Mouse (Mus musculus) layer of hippocampus, adult 2 months (tissue): Measurements from ENCODE around the gene Aqp2. TPM values are rescaled to one million over a fixed set of nuclear protein-coding genes. Genes with fewer than 3 reads are reported as not detected.

Source experiments
- DNase-seq, 2 experiments: peaks; one replicate each; pipeline ENCODE4 v3.0.0; 2022; ENCODE audit warnings: low spot score in 2 of 2
- H3K27ac ChIP-seq: fragments of 200-600 bp; 2 replicates; pipeline ENCODE4 v1.8.1; 2022
- H3K4me3 ChIP-seq: fragments of 200-600 bp; 2 replicates; pipeline ENCODE4 v1.8.1; 2022; ENCODE audit warnings: mild to moderate bottlenecking
- CTCF ChIP-seq: fragments of 200-600 bp; conservative IDR thresholded peaks from 2 replicates; pipeline ENCODE4 v1.8.1; 2022; ENCODE audit warnings: antibody characterized with exemption, mild to moderate bottlenecking, moderate library complexity
- total RNA-seq, 2 experiments: library from RNA; stranded (reverse); gene quantifications; 2 replicates each; pipeline ENCODE4 v1.2.3; 2021

Gene Aqp2
- total RNA-seq, 2 experiments from 2014 or later = not detected

GRCm38 (mm10) chr15:99568682-99569081 lies 10.2 kb upstream of the Aqp2 start:
- DNase-seq = no peak
- Histone ChIP-seq H3K27ac (no peak overlapping the region), H3K4me3 (no peak overlapping the region)
- TF ChIP-seq CTCF = no peak

DNA sequence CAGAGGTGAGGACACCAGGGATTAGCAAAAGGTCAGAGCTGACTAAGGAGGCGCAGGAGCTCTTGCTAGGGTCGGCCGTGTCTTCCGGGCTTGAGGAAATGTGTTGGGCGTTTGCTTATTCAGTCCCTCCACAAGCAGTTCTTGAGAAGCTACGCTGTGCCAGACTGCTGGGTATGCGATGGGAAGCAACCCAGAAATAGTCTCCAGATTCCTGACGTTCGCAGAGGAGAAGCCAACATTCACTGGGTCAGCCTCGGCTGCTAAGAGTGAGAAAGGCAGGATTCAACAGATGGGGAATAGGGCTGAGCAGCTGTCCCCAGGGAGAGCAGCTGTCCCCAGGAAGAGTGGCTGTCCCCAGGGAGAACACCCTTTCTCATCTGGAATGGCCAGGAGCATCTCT lies 9.7 kb upstream of the Aqp2 start:
- Histone ChIP-seq H3K27ac (no peak overlapping the region), H3K4me3 (no peak overlapping the region)
- TF ChIP-seq CTCF = no peak
- DNase-seq = no peak

DNA sequence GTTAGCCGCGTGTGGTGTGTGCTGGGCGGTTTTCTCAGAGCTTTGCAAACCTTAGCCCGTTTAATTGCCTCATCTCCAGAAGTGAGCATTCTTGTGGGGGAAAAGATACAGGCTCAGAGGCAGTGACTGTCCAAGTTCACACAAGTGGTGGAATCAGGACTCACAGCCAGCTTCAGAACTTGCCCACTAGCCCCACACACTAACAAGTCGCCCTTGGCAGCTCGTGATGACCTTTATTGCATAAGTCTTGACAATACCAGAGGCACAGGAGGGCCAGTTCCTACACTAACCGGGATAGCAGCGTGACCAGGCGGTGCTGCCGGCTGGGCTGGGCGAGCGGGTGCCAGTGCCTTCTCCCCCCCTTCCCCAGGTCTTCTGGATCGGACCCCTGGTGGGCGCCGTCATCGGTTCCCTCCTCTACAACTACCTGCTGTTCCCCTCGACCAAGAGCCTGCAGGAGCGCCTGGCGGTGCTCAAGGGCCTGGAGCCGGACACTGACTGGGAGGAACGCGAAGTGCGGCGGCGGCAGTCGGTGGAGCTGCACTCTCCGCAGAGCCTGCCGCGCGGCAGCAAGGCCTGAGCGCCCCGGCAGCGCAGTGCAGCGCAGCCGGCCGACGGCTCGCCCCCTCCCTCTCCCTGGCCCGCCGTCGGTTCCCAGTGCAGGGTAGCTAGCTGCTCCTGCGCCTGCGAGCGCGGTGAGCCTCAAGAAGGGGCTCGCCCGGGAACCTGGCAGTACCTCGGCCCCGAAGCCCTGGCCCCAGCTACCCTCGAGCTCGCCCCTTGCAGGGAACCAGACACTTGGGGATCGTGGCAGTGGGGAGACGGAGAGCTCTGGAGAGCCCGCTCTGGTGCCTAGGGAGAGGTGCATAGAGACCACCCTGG lies 4.8 kb downstream of the Aqp2 start:
- TF ChIP-seq CTCF = peak; percentile 15; the same call in 1 of the 2 replicates
- Histone ChIP-seq H3K27ac (no peak overlapping the region), H3K4me3 (peak overlapping the region; percentile 23; the same call in 1 of the 2 replicates)
- no peak for DNase-seq

DNA sequence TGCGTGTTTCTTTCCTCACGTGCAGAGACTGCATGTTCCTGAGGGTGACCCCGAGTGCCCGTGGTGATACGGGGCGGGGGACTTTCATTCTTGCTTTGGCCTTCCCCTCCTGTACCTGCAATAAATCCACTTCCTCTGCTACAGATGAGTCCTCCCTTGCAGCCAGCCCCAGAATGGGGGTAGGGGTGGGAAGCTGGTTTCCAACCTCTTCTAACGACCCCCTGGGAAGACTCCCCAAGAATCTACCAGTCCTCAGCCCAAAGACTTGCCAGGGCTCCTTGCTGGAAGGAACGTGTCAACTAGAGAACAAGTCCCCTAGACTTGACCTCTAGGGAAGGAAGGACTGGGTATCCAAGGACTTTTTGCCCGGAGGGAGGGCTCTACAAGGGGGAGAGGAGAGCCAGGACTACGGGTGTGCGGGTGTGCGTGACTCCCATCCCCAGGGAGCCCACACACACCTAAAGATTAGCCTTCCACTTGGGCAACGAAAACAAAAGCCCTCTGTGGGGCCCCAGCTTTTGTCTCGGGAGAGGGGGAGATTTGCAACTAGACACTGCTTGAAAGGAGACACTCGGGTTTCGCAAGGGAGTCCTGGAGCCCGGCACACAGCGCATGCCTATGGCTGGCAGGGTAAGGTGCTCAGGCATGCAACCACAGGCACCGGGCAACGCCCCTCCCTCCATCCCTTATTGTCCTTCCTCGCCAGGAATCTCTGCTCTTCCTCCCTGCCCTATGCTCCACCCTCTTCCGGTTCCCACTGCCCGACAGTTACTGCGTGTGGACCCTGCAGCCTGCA lies 5.8 kb downstream of the Aqp2 start:
- no peak for DNase-seq
- H3K4me3 ChIP-seq = peak overlapping the region; percentile 23; the same call in 1 of the 2 replicates
- no peak overlapping the region for H3K27ac ChIP-seq
- TF ChIP-seq CTCF = no peak

DNA sequence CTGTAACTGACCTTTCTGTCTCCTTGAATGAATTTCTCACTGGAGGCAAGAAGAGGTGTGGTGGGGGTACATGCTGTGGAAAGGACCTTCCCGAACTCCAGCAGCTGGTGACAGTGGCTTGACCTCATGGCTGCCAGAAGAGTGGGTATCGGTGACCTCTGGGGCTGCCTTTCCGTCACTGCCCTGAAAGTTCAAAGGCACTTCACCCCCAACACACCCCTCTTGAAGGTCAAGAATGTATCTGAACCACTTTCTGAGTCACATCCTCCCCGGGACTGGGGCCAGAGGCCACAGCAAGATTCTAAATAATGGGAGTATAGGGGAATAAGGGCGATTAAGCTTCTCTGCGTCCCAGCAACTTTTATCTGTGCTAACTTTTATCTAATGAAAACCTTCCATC lies 6.9 kb downstream of the Aqp2 start:
- DNase-seq = no peak
- no peak overlapping the region for H3K4me3 ChIP-seq
- no peak overlapping the region for H3K27ac ChIP-seq
- no peak for TF ChIP-seq CTCF

- TF ChIP-seq CTCF = no peak
- no peak for DNase-seq
- no peak overlapping the region for H3K4me3 ChIP-seq
- no peak overlapping the region for H3K27ac ChIP-seq
Observed at GRCm38 (mm10) chr15:99586525-99586924, 7.7 kb downstream of the Aqp2 start.

GRCm38 (mm10) chr15:99589237-99589636 lies 10.4 kb downstream of the Aqp2 start:
- Histone ChIP-seq H3K4me3 (no peak overlapping the region), H3K27ac (no peak overlapping the region)
- DNase-seq = no peak
- no peak for TF ChIP-seq CTCF

DNA sequence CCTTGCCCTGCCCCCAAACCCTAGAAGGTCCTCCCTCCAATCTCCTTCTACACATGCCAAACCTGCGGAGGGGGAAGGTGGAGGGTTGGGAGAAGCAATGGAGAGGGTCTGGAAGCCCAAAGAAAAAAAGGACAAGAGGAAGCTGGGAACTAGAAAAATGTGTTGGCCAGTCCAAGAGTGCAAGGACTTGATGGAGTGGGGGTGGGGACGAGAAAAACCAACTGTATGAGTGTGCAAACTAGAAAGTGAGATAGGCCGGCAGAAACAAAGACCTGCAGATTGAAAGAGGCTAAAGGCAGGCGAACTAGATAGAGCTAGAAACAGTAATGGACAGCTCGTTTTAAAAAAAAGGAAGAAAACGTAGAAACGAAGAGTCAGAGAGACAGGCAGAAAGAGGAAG lies 10.8 kb downstream of the Aqp2 start:
- no peak for DNase-seq
- no peak overlapping the region for H3K4me3 ChIP-seq
- no peak overlapping the region for H3K27ac ChIP-seq
- TF ChIP-seq CTCF = no peak

- peak within 1 kb of the TSS; percentile 26; the same call in 1 of the 2 replicates for H3K4me3 ChIP-seq
- DNase-seq = no peak
Observed at GRCm38 (mm10) chr15:99590429-99591084, 11.7 kb downstream of the Aqp2 start, which contains the start of gene Aqp5. Gene Aqp5, plus strand, starts transcription at chr15:99590782.

DNA sequence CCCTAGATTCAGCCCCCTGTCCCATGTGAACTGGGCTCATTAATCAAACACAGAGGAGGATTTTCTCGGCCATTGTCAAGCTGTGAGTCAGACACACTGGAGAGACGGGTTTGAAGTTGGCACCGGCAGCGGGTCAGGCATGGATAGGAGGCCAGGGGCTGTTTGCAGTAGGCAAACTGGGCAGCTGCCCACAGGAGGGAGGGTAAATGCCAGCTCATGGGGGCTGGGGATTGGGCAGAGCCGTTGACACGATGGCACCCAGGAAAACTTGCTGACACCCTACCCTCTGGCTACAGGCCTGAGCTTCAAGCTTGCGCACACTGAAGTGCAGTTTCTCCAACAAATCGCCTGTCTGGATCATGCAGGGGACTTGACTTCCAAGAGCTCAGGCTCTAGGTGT lies 13.3 kb downstream of the Aqp2 start:
- no peak for TF ChIP-seq CTCF
- no peak for DNase-seq
- Histone ChIP-seq H3K4me3 (no peak overlapping the region), H3K27ac (no peak overlapping the region)

More at GRCm38 (mm10) chr15:99590429-99591084, 11.7 kb downstream of the Aqp2 start, which contains the start of gene Aqp5:
- no peak within 1 kb of the TSS for H3K27ac ChIP-seq
- TF ChIP-seq CTCF = no peak

- Histone ChIP-seq H3K4me3 (no peak overlapping the region), H3K27ac (no peak overlapping the region)
- TF ChIP-seq CTCF = no peak
- no peak for DNase-seq
Observed at GRCm38 (mm10) chr15:99592877-99593276, 14.0 kb downstream of the Aqp2 start.

GRCm38 (mm10) chr15:99594951-99595350 lies 16.1 kb downstream of the Aqp2 start:
- TF ChIP-seq CTCF = no peak

More at GRCm38 (mm10) chr15:99594951-99595350, 16.1 kb downstream of the Aqp2 start:
- Histone ChIP-seq H3K27ac (no peak overlapping the region), H3K4me3 (no peak overlapping the region)
- no peak for DNase-seq
